Mouse (Mus musculus) spleen, adult 2 months (tissue): ENCODE measurements around the gene Arhgap31. TPM values are rescaled to one million over a fixed set of nuclear protein-coding genes. Genes with fewer than 3 reads are reported as not detected.

Source experiments
- DNase-seq, 2 experiments: peaks; one replicate each; pipeline versions ENCODE4 v3.0.0 to v3.0.0-alpha.2; 2012 to 2021; ENCODE audit warnings: low spot score in 2 of 2, low read depth in 1 of 2
- H3K27ac ChIP-seq: fragments of 200-500 bp; 2 replicates; pipeline ENCODE4 v1.5.1; 2012; ENCODE audit warnings: low read length, inconsistent platforms; ENCODE audit not compliant: insufficient read depth
- H3K27me3 ChIP-seq: fragments of 200-500 bp; 2 replicates; pipeline ENCODE4 v1.6.1; 2012; ENCODE audit warnings: mild to moderate bottlenecking, moderate library complexity, low read length, inconsistent platforms; ENCODE audit not compliant: control insufficient read depth, insufficient read depth
- H3K36me3 ChIP-seq: fragments of 200-500 bp; 2 replicates; pipeline ENCODE4 v1.6.1; 2012; ENCODE audit warnings: mild to moderate bottlenecking, low read length, inconsistent platforms; ENCODE audit not compliant: control insufficient read depth, insufficient read depth
- H3K4me1 ChIP-seq: fragments of 200-500 bp; 2 replicates; pipeline ENCODE4 v1.6.1; 2011; ENCODE audit warnings: inconsistent platforms; ENCODE audit not compliant: control insufficient read depth, insufficient read depth, insufficient read length
- H3K4me3 ChIP-seq: fragments of 200-500 bp; 2 replicates; pipeline ENCODE4 v1.5.1; 2011; ENCODE audit warnings: mild to moderate bottlenecking, inconsistent platforms; ENCODE audit not compliant: insufficient read depth, insufficient read length; ENCODE audit errors: extremely low read depth
- CTCF ChIP-seq: fragments of 200-500 bp; IDR thresholded peaks from 2 replicates; pipeline ENCODE4 v1.5.1; 2011; ENCODE audit warnings: mild to moderate bottlenecking, inconsistent platforms; ENCODE audit not compliant: insufficient read depth, insufficient read length, insufficient replicate concordance; ENCODE audit errors: extremely low read depth
- POLR2A ChIP-seq: fragments of 200-500 bp; IDR thresholded peaks from 2 replicates; pipeline ENCODE4 v1.6.1; 2011; ENCODE audit warnings: low read depth, low read length, inconsistent platforms
- WGBS: fragments of 180-500 bp; shearing (Covaris S2); methylation state at CpG from one replicate; pipeline ENCODE4 v1.1.7; 2018; 5-methylcytosine and 5-hydroxymethylcytosine counted together
- polyA plus RNA-seq: library from polyadenylated mRNA; depleted of rRNA; stranded (reverse); fragments of >200 nt; gene quantifications from 2 replicates; pipeline ENCODE4 v1.2.3, GENCODE M21; 2012

Arhgap31 gene
- polyA plus RNA-seq, 1 experiment: 3.7 TPM

DNA sequence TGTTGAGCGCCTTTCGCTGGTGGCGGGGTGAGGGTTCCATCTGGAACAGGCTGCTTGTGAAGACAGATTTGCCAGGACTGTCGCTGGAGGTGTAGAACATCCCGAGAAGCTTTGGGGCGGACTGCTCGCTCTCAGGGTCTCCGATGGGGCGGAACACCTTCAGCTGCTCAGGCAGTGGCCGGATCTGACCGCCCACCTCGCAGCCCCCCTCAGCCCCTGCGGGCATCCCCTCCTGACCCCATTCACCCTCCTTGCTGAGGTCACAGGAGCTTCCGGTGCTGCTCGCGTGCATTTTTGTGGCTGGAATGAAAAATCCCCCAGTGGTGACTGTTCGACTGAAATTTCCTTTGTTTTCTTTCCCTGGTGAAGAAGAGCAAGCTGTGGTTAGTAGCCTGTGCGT, 104.0 kb downstream of the Arhgap31 start:
- Histone ChIP-seq H3K27me3 (no peaks in the 10 kb centered on the region), H3K36me3 (peaks cover 5% of the 10 kb centered on the region), H3K4me3 (no peak overlapping the region), H3K27ac (no peak overlapping the region), H3K4me1 (no peaks in the 10 kb centered on the region)
- 92% methylated on average over 18 of the region's 18 CpGs for WGBS
- no peak for DNase-seq
- TF ChIP-seq CTCF: no peak
- TF ChIP-seq POLR2A: no peak

GRCm38 (mm10) chr16:38608687-38609086, 104.4 kb downstream of the Arhgap31 start:
- Histone ChIP-seq H3K36me3 (peaks cover 5% of the 10 kb centered on the region), H3K27me3 (no peaks in the 10 kb centered on the region), H3K4me3 (no peak overlapping the region), H3K4me1 (no peaks in the 10 kb centered on the region), H3K27ac (no peak overlapping the region)
- WGBS: 92% methylated on average over 12 of the region's 12 CpGs
- no peak for DNase-seq
- TF ChIP-seq CTCF (no peak), POLR2A (no peak)

DNA sequence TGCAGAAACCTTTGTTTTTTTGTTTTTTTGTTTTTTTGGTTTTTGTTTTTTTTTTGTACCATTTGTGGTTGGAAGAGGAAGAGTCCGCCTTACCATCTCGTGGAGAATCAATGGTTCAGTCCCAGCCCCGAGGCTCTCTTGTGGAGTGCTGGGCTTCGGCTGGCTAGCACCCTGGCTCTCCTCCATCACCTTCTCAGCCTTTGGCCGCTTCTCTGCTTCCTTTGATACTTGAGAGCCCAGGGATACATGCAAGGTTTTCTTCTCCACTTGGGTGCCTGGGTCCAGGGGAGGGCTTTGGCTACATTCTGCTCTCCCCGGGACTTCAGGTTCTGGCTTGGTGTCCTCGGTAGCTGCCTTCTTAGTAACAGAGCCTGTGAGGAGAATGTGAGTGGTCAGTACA, 106.6 kb downstream of the Arhgap31 start:
- no peak for DNase-seq
- H3K4me3 ChIP-seq: no peak overlapping the region
- H3K27me3 ChIP-seq: no peaks in the 10 kb centered on the region
- H3K4me1 ChIP-seq: no peaks in the 10 kb centered on the region
- H3K27ac ChIP-seq: no peak overlapping the region
- WGBS: 81% methylated on average over 7 of the region's 7 CpGs
- TF ChIP-seq POLR2A: no peak
- TF ChIP-seq CTCF: no peak
- H3K36me3 ChIP-seq: peaks cover 5% of the 10 kb centered on the region

DNA sequence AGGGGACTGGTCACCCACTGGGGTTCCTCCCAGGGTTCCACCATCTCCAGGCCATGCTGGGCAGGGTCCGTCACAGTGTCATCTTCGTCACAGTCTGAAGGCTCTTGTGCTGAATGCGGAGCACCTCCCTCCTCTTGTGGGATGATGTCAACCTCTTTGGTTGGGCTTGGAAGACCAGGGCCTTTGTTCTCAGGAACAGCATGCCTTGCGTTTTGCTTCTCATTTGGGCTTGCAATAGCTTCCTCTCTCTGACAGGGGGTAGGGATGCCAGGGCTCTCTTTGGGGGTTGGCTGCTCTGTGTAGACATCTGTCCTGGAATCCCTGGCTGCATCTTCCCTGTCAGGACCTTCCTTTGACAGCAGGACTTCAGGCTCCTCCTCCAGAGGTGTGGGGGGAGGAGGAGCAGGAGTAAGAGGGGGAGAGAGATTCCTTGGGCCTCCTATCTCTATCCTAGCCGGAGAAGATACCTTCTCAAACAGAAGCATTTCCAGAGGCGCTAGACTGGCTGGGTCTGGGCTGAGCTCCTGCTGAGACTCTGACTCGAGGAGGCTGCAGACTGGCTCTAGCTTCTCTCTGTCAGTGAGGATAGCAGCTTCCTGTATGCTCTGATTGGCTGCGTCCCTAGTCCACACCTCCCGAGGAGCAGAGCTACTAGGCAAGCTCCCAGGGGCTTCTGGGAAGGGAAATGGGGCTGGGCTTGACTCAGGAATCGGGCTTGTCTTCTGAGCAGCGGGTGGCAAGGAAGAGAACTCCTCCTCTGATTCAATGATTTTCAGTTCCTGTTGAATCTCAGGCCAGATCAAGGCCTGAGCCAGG, 109.9 kb downstream of the Arhgap31 start:
- Histone ChIP-seq H3K36me3 (no peaks in the 10 kb centered on the region), H3K4me1 (no peaks in the 10 kb centered on the region), H3K4me3 (no peak overlapping the region), H3K27me3 (no peaks in the 10 kb centered on the region), H3K27ac (no peak overlapping the region)
- 85% methylated on average over 11 of the region's 11 CpGs for WGBS
- DNase-seq: no peak
- no peak for TF ChIP-seq POLR2A
- no peak for TF ChIP-seq CTCF

DNA sequence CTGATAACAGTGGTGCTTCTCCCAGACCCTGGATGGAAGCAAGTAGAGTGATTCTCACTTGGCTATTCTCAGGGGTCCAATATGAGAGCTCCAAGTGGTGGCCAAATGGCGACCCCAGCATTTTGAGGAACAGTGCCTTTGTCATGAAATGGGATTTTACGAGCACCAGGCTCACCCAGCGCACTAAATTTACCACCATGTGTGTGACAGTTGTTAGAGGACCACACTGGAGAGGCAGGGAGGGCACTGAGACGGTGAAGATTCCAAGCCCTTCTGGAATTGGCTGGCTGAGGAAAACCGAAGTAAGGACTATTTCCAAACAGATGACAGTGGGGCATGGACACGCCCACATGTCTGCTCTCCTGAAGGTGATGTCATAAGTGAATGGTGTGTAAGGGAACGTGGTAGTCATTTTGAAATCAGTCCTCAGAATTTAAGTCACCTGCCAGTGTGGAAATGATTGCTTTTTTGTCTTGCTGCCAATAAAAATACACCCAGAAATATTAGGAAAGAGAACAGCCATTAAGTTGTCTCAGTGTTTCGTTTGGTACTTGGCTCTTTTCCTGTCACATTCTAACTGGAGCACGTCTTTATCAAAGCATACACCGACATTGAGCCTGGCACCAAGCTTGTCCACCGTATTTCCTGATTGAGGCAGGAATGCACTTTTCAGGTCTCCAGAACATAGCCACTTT, 113.9 kb downstream of the Arhgap31 start:
- H3K4me1 ChIP-seq: no peaks in the 10 kb centered on the region
- H3K4me3 ChIP-seq: no peak overlapping the region
- no peaks in the 10 kb centered on the region for H3K36me3 ChIP-seq
- WGBS: 88% methylated on average over 11 of the region's 11 CpGs
- H3K27ac ChIP-seq: no peak overlapping the region
- no peak for DNase-seq
- no peaks in the 10 kb centered on the region for H3K27me3 ChIP-seq
- TF ChIP-seq CTCF: no peak

- no peaks in the 10 kb centered on the region for H3K4me1 ChIP-seq
- no peaks in the 10 kb centered on the region for H3K27me3 ChIP-seq
- no peak overlapping the region for H3K27ac ChIP-seq
- peaks cover 6% of the 10 kb centered on the region for H3K36me3 ChIP-seq
- no peak overlapping the region for H3K4me3 ChIP-seq
- no peak for DNase-seq
- 87% methylated on average over 2 of the region's 2 CpGs for WGBS
- TF ChIP-seq POLR2A (no peak), CTCF (no peak)
Observed at GRCm38 (mm10) chr16:38596651-38597050, 116.4 kb downstream of the Arhgap31 start.

DNA sequence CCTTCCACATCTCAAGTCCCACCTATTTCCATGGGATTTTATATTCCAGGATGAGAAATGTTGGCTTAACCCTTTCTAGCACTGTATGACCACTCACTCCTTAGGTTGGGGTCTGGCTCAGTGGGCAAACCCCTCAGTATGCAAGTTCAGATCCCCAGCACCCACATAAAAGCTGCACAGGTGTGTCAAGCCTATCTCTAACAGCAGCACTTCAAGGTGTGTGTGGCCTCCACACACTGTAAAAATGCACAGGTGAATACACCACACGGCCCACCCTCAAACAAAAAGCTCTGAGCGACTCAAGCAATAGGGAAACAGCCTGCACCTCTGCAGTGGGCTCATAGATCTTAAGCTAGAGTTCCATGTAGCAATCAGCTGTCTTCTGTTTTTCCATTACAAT, 117.0 kb downstream of the Arhgap31 start:
- no peaks in the 10 kb centered on the region for H3K4me1 ChIP-seq
- no peak for DNase-seq
- no peak overlapping the region for H3K27ac ChIP-seq
- no peak overlapping the region for H3K4me3 ChIP-seq
- WGBS: 88% methylated on average over 2 of the region's 2 CpGs
- H3K36me3 ChIP-seq: peaks cover 9% of the 10 kb centered on the region
- TF ChIP-seq CTCF (no peak), POLR2A (no peak)
- H3K27me3 ChIP-seq: no peaks in the 10 kb centered on the region
